Mouse (Mus musculus): ENCODE measurements around the gene 1700003F12Rik. TPM values are rescaled to one million over a fixed set of nuclear protein-coding genes. Genes with fewer than 3 reads are reported as not detected.

The 1700003F12Rik gene
- total RNA-seq (2021): not detected
- long read RNA-seq, experiment 1: 0 reads
- long read RNA-seq, experiment 2: 0 reads

DNA sequence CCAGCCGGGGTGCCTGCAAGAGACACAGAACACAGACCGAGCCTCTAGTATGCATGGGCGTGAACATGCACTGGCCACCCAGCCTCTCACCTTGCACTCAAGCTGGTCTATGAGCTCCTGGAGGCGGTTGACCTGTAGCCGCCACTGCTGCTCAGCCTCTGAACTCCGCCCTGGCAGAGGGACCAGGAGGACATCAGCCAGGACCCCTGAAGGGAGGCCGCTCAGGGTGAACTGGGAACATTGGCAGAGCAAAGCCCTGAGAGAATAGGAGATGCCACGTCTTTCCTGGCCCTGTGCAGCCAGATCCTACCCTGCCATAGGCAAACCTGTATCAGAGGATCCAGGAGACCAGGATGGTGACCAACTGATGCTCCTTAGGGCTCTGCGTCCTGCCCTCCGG is at the start of gene 1700003F12Rik:
Gene 1700003F12Rik (plus strand): TSS at position 375 of the 400 bp plus-strand sequence.
- DNase-seq (ENCODE audit: low spot score): no peak

DNA sequence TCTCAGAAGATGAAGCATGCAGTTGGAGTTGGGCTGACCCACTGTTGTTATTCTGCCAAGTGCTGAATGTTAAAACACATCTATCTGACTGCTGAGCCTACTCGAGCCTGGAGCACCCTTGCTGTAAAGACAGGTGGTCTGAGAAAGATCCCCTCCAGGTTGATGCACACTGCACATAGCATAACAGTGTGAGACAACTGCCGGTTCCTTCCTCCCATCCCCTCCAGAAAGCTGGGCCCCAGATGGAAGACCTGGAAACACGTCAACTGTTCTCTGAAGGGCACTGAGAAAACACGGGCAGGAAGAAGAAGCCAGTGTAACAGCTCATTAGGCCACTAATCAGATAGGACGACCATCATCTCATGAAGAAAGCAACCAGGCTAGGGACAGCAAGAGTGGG is 48.3 kb upstream of the 1700003F12Rik start:
- no peak for DNase-seq (ENCODE audit: low spot score)

DNA sequence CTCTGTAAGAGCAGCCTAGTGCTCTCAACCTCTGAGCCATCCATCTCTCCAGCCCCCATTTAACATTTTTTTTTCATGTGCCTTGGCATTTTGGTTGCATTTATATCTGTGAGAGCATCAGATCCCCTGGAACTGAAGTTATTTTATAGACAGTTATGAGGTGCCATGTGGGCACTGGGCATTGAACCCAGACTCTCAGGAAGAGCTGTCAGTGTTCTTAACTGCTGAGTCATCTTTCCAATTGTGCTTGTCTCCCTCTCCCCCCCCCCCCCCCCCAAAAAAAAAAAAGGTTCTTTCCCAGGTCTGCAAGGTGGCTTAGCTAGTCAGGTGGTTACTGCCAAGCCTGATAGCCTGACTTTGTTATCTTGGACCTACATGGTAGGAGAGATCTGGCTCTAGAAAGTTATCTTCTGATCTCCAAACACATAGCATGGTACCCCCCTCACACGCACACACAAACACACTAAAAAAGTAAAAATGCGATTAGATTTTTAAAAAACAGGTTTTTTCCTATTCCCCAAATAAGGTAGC is 47.1 kb upstream of the 1700003F12Rik start:
- DNase-seq (ENCODE audit: low spot score): no peak

DNA sequence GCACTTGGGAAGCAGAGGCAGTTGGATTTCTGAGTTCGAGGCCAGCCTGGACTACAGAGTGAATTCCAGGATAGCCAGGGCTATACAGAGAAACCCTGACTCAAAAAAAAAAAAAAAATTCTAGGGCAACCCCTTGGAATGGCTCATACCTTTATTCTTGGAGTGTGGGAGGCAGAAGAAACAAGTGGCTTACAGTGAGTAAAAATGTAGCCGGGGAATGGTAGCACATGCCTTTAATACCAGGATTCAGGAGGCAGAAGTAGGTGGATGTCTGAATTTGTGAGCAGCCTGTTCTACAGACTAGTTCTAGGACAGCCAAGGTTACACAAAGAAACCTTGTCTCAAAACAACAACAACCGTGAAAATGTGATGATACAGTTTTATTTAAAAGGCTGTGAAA is 46.1 kb upstream of the 1700003F12Rik start:
- DNase-seq (ENCODE audit: low spot score): no peak

DNA sequence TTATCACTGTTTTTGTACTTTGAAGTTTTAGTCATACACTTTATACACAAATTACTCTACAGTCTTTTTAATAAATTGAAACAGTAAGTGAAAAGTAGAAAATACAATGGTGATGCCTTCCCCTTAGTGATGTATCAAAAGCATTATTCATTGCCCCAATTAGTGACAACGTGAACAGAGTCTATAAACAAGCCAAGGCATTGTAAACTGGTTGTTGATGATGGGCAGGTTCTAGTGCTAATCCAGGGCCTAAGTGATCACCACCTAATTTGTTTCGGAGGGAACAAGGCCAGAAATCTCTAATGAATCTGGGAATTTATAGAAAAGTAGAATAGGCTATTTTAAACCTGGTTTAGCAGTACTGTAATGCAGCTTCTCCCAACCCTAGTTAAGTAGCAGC is 39.8 kb upstream of the 1700003F12Rik start:
- no peak for DNase-seq (ENCODE audit: low spot score)

DNA sequence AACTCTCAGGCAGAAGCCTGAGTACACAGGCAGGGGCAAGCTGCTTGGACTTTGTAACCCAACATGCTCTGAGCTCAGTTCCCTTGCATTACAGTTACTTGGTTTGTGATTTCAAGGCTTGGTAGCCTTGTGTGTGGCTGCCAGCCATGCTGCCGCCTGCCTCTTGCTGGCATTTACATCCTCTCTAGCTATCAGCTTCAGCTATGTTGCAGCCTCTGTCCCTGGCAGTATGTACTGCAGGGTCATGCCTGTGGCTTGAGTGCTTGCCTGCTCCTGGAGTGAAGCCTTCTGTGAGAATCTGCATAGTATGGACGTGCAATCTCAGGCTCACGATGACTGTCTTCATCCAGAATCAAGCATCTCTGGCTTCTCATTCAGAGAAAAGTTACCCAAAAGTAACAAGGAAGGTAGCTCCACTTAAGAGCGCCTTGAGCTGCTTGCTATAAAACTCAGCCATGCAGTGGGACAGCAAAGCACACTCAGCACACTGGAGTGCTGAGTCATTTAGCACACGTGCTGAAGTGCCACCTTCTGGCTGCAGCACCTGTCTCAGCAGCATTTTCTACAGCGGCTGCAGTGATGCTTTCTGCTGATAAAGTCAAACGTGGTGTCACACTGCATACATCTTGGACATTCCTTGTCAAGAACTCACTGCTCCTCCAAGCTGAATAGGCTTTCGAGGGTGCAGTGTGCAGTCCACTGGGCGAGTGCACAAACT is 39.2 kb upstream of the 1700003F12Rik start:
- peak; percentile 27 for DNase-seq (ENCODE audit: low spot score)

DNA sequence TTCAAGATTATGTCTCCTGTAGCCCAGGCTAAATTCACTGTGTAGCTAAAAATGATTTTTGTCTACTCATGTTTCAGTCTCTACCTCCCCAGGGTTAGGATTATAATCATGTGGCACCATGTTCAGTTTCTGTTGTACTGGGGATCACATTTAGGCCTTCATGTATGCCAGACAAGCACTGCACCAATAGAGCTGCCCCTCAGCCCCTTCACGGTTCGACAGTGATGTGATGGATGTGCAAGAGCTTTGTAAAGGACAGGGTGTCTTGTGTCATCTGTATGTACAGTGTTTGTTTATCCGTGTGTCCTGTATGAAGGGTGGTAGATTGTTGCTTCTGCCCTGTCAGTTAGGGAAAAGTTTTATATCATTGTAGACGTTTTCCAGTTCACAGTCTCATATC is 38.4 kb upstream of the 1700003F12Rik start:
- no peak for DNase-seq (ENCODE audit: low spot score)

DNA sequence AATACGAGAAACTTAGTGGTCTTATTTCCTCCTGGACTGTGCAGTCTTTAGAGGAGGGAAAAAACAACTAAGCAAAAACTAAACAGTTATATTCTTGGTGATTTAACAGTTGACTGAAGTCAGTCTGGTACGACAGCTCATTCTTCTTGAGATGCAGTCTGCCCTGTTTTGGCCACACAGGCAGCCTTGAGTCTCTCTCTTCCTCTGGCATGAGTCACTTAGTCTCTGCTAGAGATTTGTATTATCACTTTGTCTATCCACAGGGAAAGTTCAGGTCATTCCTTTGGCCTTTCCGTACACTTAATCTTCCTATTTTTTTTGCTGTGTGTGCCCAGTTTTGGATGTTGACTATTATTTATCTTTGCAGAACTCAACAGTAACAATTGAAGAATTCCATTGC is 36.7 kb upstream of the 1700003F12Rik start:
- DNase-seq (ENCODE audit: low spot score): no peak

DNA sequence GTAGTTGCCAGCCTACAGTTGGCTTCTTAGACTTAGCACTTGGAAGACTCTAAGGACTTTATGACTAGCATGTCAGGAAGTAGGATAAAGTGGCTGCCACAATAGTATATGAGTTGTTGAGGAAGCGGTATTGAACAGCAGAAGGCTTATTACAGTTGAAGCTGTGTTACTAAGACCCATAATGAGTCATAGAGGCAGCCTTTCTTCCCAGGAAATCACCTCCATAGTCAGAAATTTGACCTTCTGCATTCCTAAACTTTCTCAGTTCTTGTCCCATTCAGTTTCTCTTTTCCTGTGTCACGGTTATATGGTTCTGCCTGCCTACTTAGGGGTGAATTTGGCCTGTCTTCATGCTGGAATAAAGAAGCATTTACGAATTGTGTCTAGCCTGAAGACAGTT is 29.9 kb upstream of the 1700003F12Rik start:
- no peak for DNase-seq (ENCODE audit: low spot score)

DNA sequence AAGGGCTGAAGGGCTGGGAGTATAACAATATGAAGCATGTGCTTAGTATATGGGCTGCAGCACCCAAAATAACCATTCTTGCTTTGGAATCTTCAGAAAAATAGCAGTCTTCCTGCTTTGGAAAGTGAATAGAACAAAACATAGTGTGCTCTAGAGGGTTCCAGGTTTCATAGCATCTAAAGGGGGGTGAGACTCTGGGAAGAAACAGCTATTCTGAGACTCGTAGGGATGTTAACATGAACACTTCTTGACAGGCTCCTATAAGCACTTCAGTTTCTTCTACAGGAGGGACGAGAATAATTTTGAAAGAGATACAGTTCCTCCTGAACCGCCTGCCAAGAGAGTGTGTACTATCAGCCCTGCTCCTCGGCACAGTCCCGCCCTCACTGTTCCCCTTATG is 29.5 kb upstream of the 1700003F12Rik start:
- no peak for DNase-seq (ENCODE audit: low spot score)

DNA sequence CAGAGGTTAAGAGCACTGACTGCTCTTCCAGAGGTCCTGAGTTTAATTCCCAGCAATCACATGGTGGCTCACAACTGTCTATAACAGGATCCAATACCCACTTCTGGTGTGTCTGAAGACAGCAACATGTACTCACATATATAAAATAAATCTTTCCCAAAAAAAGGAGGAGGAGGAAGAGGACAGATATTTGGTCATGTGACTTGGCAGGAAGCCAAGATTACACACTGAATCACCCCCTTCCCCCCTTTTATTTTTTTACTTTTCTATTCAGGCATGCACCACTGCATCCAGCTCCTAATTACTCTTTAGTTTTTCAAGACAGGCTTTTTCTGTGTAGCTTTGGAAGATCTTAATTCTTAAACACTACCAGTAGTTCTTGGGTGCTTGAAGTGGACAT is 25.4 kb upstream of the 1700003F12Rik start:
- DNase-seq (ENCODE audit: low spot score): no peak

DNA sequence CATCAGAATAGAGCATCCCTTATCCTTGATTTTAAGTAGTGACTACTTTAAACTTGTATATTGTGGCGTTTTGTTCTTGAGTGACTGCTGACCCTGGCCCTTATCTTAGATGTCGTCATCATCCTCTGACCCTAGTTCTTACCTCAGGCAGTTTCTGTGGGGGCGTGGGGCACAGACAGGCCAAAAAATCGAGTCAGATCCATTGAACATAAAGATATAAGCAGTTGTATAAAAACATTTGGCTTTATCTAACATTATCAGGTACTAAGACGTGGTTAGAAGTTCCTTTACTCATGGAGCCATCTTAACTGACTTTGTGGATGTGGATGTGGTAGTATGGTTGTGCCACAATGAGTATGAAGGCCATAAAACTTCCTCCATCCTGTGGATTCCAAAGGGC is 24.6 kb upstream of the 1700003F12Rik start:
- DNase-seq (ENCODE audit: low spot score): no peak

DNA sequence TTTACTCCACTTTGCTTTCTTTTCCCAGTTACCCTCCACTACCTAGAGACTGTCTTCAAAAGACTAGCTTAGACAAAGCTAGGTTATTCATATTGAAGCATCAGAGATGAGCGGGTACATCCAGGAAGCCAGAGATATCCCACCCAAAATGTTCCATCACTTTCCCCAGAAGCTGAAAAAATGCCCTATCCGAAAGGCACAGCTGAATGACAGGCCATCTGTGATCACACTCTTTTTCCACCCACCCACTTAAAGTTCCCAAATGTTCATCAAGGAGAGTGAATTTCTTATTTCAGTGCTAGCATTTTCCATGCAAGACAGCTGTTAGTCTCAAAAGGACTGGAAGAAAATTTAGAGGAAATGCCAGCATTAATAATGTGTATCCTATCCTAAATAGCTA is 21.6 kb upstream of the 1700003F12Rik start:
- no peak for DNase-seq (ENCODE audit: low spot score)

DNA sequence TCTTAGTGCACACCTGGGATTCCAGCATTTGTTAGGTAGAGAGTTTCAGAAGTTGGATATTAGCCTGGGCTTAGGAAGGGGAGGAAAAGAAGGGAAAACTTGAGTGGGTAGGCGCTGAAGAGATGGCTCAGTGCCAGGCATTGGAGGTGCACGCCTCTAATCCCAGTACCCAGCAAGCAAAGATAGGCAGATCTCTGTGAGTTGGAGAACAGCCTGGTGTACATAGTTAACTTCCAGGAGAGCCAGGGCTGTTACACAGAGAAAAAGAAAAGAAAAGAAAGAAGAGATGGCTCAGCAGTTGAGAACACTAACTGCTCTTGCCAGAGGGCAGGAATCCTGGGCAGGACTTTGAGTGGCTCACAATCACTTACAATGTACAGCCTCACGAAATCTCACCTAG is 20.4 kb upstream of the 1700003F12Rik start:
- DNase-seq (ENCODE audit: low spot score): no peak

DNA sequence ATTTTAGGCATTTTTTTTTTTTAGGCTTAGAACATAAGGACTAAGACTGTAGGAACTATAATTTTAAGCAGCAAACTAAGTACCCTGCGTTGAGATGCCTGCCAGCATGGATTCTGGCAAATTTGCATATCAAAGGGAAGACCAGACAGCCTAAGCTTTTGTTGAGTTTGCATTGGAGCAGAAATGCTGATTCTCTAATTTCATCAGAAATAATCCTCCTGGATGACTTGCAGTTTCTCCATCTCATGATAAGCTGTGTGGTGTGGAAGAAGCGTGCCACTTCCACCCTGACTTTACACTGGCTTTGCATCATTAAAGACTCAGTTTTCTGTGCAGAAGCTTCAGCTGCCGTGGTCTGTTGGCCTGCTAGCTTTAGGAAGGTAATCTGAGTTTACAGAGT is 14.0 kb upstream of the 1700003F12Rik start:
- DNase-seq (ENCODE audit: low spot score): no peak

DNA sequence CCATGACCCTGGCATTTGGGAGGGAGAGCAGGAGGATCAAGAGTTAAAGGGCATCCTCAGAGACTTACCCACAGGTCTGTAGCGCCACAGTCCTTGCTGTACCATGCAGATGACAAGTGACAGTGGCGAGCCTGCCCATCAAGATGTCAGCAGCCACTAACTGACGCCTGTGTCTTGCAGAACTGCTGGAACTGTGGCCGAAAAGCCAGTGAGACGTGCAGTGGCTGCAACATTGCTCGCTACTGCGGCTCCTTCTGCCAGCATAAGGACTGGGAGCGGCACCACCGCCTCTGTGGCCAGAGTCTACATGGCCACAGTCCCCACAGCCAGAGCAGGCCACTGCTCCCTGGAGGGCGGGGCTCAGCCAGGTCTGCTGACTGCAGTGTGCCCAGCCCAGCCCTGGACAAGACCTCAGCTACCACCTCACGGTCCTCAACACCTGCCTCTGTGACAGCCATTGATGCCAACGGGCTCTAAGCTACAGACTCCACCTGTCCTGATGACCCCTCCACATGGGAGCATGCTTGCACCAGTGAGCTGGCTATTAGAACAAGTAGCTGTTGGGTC is 12.1 kb upstream of the 1700003F12Rik start:
- DNase-seq (ENCODE audit: low spot score): no peak

DNA sequence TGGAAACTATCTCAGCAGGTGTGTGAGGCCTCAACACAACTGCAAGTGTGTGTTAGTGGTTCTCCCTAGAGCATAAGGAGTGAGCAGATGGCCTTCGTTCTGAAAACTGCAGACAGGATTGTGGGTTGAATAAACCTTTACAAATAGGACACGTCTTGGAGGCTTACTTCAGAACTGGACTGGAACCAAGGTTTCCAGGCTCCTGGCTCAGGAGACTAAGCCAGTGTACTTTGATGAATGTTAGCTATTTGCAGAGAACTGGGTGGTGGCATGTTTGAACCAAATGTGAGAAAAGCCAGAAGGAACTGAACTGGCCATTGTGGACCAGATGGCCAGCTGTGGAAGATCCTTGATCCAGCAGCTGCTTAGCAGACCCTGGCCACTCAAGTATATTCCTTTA is 8.6 kb upstream of the 1700003F12Rik start:
- DNase-seq (ENCODE audit: low spot score): no peak

DNA sequence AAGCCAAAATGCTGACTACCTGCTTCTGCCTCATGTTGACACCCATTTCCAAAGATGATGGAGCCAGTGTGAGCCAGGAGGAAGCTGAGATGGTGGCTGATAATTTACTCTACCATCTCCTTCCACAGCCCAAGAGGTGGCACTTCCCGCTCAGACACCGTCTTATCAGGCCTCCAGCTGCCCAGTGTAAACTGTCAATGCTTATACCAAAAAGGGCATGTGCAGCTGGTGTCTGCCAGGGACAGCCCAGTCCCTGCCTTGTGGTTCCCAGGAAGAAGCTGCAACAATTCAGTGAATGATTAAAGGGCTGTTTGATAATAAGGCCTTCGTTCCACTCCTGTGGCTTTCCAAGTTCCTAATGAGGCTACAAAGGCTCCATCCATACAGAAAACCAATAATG is 8.2 kb upstream of the 1700003F12Rik start:
- no peak for DNase-seq (ENCODE audit: low spot score)

DNA sequence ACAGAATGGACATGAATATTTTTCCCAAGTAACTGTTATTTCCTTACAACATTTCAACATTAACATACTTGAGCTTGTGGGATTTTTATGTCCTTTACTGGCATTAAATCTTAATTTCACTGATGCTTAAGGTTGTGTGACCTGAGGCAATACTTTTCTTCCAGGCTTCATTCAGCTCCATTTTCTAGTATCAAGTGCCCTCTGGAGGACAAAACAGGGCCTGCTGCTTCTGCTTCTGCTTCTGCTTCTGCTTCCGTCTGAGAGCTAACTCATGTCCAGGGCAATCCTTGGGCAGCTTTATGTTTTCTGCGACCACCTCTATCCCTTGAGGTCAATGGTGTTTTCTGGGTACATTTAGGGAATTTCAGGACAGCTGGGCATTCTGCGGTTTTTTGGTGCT is 7.2 kb upstream of the 1700003F12Rik start:
- DNase-seq (ENCODE audit: low spot score): peak; percentile 52

DNA sequence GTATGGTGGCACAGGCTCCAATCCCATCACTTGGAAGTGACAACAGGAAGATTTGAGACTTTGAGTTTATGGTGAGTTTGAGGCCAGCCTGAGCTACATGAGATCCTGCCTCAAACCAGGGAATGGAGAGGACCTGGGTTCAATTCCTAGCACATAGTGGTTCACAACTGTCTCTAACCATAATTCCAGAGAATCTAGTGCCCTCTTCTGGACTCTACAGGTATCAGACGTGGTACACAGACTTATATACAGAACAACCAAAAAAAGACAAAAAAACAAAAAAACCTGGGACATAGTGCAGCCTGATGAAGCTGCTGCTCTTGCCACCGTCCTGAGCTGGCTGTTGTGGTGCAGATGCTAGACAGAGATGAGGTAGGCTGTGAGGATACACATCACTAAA is 5.3 kb upstream of the 1700003F12Rik start:
- DNase-seq (ENCODE audit: low spot score): no peak

DNA sequence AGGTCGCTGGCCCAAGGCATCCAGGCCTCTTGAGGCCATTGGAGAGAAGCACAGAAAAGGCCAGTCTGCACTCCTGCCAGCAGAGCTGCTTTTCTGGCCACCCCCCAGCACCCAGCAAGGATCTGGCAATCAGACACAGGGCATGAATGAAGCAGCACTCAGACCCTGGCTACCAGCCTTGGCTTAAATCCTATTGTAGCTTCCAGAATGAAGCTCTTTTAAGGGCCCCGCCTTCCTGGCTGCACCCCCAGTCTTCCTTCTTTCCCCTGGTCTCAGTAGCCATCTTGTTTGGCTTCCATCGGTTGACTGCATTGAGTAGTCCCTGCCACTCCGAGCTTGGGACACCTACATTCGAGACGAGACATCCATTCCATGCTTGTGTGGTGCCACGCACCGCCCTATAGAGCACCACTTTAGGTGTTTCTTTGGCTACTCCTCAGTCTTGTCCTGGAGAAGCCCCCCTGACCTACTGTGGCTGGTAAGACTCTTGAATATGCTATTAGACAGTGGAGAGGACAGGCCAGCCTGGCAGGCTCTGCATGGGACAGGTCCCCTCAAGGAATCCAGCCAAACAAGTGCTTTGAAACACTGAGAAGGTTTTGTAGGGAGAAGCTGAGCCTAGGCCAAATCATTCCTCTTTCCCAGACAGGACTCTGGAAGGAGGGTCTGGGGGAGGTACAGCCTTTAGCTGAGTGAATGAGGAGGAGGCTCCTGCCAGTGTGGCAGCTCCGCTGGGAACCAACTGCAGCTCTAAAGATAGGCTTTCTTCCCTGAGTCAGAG is 3.1 kb upstream of the 1700003F12Rik start:
- DNase-seq (ENCODE audit: low spot score): peak; percentile 76

DNA sequence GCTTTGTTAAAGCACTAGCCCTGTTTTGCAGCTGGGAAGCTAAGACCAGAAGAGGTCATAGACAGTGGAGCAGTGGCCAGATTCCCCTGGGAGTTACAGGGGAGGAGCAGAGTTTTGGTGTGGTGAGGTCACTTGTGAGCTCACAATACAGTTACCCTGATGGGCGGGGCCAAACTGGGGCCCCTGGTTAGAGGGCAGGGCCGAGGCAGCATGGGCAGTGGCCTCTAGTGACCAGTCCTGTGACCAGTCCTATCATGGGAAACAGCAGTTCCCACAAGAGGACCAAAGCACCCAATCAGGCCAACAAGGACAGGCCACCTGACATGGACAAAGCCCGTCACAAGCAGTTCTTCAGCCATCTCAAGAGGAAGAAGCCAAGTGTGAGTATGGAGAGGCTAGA is 1.8 kb downstream of the 1700003F12Rik start:
- peak; percentile 32 for DNase-seq (ENCODE audit: low spot score)

Data from gastrocnemius, adult 18-20 months (tissue).